Mouse (Mus musculus) right cerebral cortex, adult 18-20 months (tissue): Measurements from ENCODE around the gene Cxxc4.
"Not testable (repeated sequence)": the region's sequence is repeated elsewhere in the genome, so short reads cannot be mapped to it uniquely, and the experiment has no call there.

ENCODE experiments used
- DNase-seq: peaks from one replicate; pipeline ENCODE4 v3.0.0; 2022; ENCODE audit warnings: mixed read lengths

The Cxxc4 gene

DNA sequence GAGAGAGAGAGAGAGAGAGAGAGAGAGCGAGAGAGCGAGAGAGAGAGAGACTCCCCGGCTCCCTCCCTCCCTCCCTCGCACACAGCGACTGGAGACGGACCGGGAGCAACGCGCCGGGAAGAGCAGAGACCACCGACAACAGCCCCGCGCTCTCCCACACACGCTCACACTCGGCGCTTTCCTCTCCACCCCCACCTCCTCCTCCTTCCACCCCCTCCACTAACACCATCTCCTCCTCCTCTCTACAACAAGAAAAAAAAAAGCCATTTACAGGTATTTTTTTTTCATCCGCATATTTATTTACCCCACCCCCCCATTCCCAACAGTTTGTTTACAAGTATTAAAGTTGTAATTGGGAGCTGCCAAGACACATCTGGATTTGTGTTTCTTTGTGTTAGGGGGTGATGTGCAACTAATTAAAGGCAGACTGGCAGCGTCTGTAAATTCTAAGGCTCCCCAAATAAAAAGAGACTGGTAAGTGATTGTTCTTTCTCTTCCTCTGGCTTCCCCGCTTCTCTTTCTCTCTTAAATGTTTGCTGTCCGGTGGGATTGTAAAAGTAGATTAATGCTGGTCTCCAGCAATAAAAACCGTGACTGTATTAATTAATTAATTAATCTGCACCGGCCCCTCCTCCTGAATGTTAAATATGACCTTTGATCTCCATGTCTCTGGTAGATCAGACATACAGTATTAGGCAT is at the start of gene Cxxc4:
Gene Cxxc4 (plus strand): TSS at position 71 of the 699 bp plus-strand sequence.
- DNase-seq, result peak; percentile 10

DNA sequence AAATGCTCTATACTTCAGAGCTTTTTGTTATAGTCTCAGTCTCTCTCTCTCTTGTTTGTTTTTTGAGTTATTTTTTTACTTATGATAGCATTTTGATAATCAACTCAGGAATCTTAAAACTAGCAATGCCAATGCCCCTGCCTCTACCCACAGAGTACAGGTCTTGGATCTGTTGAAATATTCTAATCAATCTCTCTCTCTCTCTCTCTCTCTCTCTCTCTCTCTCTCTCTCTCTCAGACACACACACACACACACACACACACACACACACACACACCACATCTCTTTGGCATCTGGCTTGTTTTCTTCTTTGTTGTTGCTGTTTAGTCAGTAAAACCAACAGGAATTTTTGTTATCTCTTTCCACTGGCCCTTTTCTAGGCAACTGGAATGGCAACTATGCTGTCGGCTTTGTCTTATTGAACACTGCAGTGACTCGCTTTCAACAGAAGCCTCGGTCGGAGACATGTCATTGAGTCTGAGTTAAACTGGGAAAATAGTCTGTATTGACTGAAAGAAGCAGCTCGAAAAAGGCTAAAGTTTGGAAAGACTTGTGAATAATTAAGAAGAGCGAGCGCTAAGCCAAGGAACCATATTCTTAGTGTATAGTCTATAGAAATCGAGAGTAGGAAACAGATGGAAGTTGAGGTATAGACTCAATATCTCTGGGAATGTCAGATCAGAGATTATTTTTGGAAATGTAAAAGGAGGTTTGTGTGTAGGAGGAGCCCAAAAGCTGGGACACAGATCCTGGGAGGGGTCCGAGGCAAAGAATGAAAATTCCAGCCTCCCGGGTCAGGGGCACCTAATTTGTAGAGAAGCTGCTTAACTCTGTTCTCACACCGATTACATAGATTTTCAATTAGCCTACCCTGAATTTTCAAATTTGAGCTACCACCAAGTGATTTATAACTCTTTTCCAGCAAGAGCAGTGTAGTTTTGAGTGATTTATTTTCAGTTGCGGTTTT is 47.0 kb upstream of the Cxxc4 start:
- no peak for DNase-seq

DNA sequence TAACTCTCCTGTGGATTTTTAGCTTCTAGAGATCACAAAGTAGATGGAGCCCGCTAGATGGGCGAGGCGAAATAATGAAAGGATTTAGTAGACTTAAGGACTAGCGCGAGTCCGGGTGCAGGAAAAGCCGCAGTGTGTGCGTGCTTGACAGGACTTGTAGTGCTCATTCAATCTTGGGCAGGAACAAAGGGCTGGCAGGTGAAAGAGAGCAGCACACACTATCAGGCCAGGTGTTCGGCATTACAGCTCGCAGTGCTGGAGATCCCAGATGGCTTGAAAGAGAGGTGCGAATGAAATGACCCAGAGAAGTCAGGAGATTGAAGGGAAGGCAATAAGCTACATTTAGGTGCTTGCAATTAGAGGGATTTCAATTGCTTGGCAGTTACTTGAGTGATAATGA is 46.2 kb upstream of the Cxxc4 start:
- DNase-seq, result no peak

DNA sequence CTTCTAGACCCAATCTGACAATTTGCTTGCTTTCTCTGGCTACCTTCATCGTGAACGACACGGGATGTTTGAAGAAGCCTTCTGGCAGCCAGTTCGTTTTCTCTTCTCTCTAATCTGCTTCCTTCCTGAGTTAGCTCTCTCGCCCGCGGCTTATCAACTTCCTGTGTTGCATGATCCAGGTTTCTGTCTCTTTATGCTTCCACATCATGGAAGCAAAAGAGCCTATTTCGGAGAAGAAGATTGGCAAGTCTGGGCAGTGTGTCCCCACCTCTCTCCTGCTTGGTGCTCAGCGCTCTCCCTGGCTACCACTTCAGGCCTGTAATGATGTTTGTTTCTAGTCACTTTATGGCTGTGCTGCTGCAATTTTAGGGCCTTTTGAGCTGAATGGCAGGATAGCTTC is 36.4 kb upstream of the Cxxc4 start:
- no peak for DNase-seq

DNA sequence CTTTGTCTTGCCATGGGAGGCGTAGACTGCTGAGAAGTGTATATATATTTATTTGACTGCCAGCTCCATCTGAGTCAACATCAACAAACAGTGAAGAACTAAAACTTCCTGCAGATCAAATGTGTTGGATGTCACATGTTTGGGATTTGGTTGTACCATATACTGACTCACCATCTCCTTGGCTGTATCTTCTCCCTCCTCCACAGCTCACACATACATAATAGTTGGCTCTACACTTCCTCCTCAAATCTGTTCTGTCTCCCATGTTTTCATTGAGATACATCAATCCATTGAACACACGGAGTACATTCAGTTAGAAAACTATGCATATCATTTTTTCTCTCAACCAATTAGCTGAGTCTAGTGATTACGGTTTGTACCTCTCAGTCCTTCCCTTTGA is 29.7 kb upstream of the Cxxc4 start:
- DNase-seq, result peak; percentile 9

DNA sequence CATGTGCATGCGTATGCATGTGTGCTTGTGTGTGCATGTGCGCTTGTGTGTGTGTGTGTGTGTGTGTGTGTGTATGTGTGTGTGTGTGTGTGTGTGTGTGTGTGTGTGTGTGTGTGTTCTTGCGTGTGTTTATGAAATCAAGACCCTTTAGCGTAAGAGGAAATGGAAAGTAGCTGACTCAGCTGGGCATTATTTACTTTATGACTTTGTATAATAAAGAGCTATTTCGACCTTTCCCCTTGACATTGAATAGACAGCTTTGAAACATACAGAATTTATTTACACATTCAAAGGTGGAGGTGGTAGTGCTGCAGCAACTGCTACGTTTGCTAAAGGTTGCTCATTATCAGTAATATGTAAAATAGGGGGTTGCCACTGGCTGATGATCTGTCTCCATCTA is 25.3 kb upstream of the Cxxc4 start:
- DNase-seq, result no peak

DNA sequence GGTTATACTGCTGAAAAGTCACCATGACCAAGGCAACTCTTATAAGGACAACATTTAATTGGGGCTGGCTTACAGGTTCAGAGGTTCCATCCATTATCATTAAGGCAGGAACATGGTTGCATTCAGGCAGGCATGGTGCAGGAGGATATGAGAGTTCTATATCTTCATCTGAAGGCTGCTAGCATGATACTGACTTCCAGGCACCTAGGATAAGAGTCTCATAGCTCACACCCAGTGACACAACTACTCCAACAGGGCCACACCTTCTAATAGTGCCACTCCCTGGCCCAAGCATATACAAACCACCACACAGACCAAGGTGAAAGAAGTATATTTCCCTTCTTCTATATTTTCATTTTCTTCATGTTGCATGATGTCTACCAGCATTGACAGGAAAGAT is 16.4 kb upstream of the Cxxc4 start:
- not testable (repeated sequence) for DNase-seq

DNA sequence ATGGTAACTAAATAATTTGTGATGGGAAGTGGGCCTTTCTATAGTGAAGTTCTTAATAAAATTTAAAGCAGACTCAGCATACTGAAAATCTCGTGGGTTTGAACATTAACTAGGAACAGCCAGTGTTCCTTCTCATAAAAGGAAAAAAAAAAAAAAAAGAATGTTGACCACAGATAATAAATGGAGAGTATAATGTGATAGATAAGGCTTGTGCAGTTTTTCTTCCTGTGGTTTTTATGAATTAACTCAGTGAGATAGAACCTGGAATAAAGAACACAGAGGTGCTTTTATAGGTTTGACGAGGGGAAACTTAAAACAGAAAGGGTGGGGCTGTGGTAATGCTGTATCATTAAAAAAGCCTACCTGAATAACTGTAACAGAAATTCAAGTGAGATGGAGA is 15.3 kb upstream of the Cxxc4 start:
- DNase-seq, result no peak

DNA sequence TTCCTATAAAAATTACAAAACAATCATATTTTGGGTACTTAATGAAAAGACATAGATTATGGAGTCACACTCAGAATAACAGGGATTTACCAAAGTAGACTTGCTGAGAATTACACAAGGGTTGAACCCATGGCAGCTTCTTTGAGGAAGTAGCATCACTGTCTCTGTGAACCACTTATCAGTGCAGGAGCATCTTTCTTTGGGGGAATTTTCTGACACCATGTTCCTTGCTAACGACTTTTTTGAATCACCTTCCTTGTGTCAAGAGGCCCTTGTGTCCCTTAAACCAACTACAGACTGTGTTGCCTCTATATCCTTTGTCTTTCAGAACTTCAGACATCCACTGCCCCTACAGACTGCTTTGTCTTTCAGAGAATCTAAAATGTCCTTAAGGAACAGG is 13.7 kb upstream of the Cxxc4 start:
- no peak for DNase-seq

DNA sequence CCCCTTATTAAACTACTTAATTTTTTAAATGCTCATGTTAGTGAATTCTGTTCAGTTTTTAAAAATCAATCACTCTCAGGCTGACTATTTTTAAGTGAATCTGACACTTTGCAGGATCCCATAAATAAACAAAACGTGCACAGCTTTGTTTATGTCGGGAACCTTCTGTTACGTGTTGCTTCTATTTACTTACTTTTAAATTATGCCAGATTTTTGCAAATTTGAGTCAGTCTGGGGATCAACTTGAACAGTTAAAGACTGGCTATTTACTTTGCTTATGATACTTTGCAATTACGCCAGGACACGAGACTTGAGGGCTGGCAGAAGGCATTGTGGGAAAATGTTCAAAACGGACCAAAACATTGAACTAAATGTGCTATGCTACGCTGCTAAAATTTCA is 12.3 kb upstream of the Cxxc4 start:
- no peak for DNase-seq

DNA sequence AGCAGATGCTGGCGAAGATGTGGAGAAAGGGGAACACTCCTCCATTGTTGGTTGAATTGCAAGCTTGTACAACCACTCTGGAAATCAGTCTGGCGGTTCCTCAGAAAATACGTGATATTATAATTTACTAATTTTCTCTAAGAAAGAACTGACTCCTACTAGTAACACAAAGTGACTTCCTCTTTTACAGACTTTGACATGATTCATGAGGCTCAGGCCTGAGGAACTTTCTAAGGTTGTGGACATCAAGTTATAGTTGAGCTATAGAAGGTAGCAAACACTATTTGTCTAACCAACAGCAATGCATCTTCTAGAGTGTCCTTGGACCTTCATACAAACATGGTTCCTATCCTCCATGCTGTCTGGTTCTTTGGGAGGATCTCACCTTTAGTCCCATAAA is 10.4 kb upstream of the Cxxc4 start:
- no peak for DNase-seq

DNA sequence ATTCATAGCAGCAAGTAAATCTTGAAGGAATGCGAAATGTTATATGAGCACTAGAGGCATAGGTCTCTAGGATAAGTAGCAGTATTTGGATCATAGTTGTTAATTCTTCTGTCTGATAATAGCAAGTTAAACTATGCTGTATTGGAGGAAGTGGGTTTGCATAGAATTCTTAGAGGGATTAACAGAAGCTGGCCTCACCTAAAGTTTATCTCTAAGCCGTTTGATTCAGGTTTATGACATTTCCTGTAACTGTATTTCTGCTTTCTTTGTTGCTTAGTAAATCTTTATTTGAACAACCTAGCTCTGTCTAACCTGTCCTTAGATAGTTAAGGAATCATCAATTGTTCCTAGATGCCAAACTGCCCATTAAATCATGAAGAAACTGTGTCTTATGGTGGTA is 3.5 kb upstream of the Cxxc4 start:
- no peak for DNase-seq

DNA sequence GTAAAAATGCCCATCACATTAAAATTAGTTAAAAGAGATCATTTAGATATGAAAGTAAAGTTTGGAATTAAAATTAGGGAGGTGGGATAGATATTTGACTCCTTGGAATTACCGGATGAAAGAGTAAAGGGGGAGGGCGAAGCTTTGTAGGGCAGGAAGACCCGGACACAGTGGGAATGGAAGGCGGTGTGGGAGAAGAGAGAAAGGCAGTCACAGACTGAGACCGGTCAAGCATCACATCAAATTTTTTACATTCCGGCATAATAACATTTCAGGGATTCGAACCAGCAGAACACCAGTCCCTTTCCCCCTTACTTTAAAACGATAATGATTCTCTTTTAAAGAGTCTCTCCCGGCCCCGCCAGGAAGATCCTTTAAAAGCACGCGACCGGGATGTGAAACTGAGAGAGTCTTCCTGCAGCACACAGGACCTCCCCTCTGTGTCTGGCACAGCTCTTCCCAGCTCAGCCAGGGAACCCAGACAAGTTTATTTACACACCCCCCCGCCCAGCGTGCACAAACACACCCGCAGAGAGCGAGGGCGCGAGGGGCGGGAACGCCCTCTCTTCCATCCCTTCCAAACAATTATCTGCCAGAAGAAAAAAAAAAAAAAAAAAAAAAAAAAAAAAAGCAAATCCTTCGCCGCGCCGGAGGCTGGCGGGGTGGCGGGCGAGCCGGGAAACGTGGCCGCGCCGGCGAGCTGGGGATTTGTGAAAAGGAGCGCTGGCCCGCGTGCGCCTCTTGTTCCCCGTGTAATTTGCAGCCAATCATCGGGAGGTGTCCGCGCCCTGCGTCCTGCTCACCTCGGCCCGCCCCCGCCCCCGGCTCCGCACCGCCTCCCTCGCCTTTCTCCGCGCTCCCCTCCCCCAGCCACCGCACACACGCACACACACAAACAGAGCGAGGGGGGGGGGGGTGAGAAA is 532 bp upstream of the Cxxc4 start:
- peak; percentile 61 for DNase-seq

DNA sequence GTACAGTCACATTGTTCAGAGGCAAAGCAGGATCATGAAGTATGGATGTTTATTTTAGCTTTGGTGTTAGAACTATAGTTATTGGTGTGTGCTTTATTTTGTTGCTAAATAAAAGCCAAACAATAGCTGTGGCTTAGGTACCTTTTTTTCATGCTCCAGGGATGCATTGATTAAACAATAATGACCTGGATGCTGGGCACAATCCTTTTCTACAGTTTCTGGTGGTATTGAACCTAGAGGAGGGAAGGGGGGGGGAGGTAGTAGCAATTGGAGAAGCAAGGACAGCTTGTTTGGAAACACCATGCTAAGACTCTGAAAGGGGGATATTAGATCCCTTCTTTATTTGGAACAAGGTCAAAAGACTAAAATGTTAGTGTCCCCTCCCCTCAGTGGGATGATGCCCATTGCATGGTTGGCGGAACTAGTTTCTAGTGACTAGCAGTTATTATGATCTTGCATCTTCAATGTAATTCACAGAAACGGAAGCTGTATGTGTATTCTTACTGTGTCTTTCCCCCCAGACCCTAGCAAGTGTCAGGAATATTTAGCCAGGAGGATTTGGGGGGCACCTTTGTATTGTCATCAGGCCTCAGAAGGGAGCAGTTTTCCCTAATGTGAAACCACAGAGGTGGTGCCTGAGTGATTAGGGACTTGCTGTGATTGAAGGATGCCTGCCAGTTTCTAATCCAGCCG is 975 bp downstream of the Cxxc4 start:
- no peak for DNase-seq

DNA sequence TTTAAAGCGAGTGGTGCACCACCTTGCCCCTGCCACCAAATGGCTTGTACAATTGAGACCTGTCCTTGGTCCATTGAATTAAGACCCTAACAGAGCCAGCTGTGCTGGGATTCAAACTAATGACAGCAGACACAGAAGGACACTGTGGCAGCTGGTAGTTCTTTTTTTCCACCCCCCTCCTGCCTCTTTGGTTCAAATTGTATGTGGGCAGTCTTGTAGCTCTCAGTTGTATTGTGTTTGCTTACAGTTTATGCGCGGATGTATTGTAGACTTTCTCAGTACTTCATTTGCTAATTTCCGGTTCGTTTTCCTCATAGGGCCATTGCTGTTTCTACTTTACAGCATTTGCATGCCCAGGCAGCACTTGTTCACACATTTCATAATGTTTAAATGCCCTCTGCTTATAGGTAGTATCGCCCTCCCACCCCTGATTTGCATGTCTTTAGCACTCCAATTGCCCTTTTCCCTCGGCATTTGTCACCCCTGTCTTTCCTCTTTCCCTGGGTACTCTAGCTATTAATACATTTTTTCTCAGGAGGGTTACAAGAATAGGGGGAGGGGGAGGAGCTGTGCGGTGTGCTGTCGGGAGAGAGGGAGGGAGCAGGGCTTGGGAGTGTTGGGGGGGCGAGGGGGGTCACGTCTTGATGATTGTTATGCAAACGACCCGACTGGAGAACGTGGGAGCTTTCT is 2.5 kb downstream of the Cxxc4 start:
- DNase-seq, result peak; percentile 13

DNA sequence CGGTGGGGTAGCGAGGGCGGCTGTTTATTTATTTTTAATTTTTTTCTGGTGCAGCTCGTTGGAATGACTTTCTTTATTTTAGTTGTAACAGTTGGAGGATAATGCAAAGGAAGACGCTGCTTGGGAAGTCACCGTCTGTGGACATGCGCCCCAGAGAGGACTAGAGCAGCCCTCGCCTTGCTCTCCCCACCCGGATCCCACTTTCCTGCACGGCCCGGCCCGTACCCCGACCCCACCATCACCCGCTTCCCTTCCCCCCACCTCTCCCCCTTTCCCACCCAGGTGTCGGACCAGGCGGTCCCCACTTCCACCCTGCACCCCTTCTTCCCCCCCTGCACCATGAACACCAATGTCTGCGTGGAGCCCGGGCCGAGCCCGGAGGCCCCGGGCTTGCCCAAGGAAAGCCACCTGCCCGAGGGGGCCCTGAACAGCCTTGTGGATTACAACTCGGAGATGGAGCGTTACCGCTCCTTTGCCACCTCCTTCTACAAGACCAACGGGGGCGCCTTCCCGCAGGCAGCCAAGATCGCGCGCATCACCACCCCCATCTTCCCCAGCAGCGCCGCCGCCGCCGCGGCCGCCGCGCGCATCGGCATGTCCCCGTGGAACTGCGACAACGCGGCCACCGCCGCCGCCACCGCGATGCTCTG is 3.2 kb downstream of the Cxxc4 start:
- peak; percentile 75 for DNase-seq

DNA sequence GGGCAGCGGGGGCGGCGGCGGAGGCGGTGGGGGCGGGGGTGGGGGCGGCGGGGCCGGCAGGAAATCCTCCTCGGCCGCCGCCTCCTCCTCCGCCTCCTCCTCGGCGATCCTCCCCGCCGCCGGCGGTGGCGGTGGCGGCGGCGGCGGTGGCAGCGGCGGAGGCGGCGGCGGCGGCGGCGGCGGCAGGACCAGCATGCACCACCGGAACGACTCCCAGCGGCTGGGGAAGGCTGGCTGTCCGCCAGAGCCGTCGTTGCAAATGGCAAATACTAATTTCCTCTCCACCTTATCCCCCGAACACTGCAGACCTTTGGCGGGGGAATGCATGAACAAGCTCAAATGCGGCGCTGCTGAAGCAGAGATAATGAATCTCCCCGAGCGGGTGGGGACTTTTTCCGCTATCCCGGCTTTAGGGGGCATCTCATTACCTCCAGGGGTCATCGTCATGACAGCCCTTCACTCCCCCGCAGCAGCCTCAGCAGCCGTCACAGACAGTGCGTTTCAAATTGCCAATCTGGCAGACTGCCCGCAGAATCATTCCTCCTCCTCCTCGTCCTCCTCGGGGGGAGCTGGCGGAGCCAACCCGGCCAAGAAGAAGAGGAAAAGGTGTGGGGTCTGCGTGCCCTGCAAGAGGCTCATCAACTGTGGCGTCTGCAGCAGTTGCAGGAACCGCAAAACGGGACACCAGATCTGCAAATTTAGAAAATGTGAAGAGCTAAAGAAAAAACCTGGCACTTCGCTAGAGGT is 3.9 kb downstream of the Cxxc4 start:
- DNase-seq, result peak; percentile 76

DNA sequence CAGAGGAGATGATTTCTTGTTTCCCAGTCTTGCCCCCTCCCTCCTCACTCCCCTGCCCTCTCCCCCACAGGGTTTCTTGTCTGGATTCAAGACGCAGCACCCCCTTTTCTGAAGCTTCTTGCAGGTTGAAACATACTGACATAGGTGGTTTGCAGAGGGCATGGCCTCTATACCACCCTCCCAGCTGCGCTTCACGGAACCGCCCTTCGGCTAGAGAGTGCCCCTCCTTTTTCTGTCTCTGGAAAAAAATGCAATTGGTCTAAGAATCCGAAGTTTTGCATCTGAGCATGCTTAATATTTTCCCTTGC is 4.4 kb downstream of the Cxxc4 start:
- no peak for DNase-seq

DNA sequence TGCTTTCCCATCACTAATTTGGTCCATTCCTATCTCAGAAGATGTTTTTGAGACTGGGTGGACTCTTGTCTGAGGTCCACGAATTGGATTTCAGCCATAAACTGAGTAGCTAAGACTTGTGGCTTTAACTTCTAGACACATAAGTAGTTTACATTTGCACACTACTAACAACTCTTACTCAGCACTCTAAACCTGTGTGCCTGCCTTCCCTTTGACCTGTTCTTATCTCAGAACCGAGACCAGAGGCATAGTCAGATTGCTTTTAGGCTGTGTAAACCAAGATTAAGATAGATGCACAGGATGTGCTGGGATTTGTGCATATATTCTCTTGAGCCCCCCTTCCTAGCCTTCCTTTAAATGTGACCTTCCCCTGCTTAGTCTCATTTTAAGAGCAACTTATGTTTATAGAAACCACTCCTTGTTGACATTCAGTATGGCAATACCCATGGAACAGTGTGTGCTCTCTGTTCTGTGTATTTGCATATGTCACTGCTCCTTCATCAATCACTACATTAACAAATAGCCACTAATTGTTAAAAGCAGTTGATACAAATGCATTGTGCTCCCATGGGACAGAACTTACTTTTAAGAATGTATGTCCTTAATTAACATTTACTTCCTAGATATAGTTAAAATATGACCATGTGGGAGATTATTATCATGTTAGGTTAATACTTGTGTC is 7.0 kb downstream of the Cxxc4 start:
- no peak for DNase-seq

DNA sequence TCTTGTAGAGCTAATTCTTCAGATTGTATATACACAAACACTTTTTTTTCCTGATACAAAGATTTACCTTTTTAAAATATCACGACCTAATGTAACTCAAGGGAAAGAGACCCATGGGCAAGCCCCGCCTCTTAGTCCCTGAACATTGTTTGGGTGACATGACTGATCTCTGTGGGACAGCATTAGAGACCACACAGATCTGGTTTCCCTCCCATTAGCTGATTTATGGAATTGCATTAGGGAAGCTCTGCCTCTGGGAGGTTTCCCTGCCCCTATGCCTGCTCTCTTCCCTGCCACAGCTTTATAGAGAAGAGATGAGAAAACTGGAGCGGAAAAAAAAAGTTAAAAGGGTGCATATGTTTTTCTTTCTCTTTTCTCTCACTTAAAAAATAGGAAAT is 7.6 kb downstream of the Cxxc4 start:
- DNase-seq, result no peak
